Mouse (Mus musculus): ENCODE data around the gene Sostdc1.
A peak's percentile ranks its signal among the peaks of the same experiment; 100 is the strongest.

Gene Sostdc1

GRCm38 (mm10) chr12:36313916-36314315, at the start of gene Sostdc1:
Gene Sostdc1, plus strand, starts transcription at chr12:36314139.
- DNase-seq (ENCODE audit: low spot score): no peak

GRCm38 (mm10) chr12:36267670-36268246, 46.2 kb upstream of the Sostdc1 start:
- DNase-seq (ENCODE audit: low spot score): no peak

GRCm38 (mm10) chr12:36274823-36275222, 39.1 kb upstream of the Sostdc1 start:
- no peak for DNase-seq (ENCODE audit: low spot score)

GRCm38 (mm10) chr12:36289634-36290033, 24.3 kb upstream of the Sostdc1 start:
- no peak for DNase-seq (ENCODE audit: low spot score)

GRCm38 (mm10) chr12:36290465-36290864, 23.5 kb upstream of the Sostdc1 start:
- no peak for DNase-seq (ENCODE audit: low spot score)

- no peak for DNase-seq (ENCODE audit: low spot score)
Observed at GRCm38 (mm10) chr12:36291346-36291745, 22.6 kb upstream of the Sostdc1 start.

GRCm38 (mm10) chr12:36302326-36302725, 11.6 kb upstream of the Sostdc1 start:
- DNase-seq (ENCODE audit: low spot score): no peak

- no peak for DNase-seq (ENCODE audit: low spot score)
Observed at GRCm38 (mm10) chr12:36302905-36303642, 10.9 kb upstream of the Sostdc1 start.

GRCm38 (mm10) chr12:36308737-36309420, 5.1 kb upstream of the Sostdc1 start:
- DNase-seq (ENCODE audit: low spot score): peak; percentile 21

- no peak for DNase-seq (ENCODE audit: low spot score)
Observed at GRCm38 (mm10) chr12:36313015-36313414, 924 bp upstream of the Sostdc1 start.

GRCm38 (mm10) chr12:36314446-36314845, 507 bp downstream of the Sostdc1 start:
- no peak for DNase-seq (ENCODE audit: low spot score)

- DNase-seq (ENCODE audit: low spot score): no peak
Observed at GRCm38 (mm10) chr12:36315527-36315926, 1.6 kb downstream of the Sostdc1 start.

- DNase-seq (ENCODE audit: low spot score): no peak
Observed at GRCm38 (mm10) chr12:36316056-36316455, 2.1 kb downstream of the Sostdc1 start.

- DNase-seq (ENCODE audit: low spot score): no peak
Observed at GRCm38 (mm10) chr12:36317036-36317819, 3.3 kb downstream of the Sostdc1 start.

GRCm38 (mm10) chr12:36317820-36318135, 3.8 kb downstream of the Sostdc1 start:
- no peak for DNase-seq (ENCODE audit: low spot score)

- DNase-seq (ENCODE audit: low spot score): no peak
Observed at GRCm38 (mm10) chr12:36326101-36326521, 12.2 kb downstream of the Sostdc1 start.

GRCm38 (mm10) chr12:36332676-36333075, 18.7 kb downstream of the Sostdc1 start:
- DNase-seq (ENCODE audit: low spot score): no peak

- DNase-seq (ENCODE audit: low spot score): no peak
Observed at GRCm38 (mm10) chr12:36333837-36334281, 19.9 kb downstream of the Sostdc1 start.

GRCm38 (mm10) chr12:36344131-36344530, 30.2 kb downstream of the Sostdc1 start:
- DNase-seq (ENCODE audit: low spot score): no peak

GRCm38 (mm10) chr12:36360064-36360463, 46.1 kb downstream of the Sostdc1 start:
- no peak for DNase-seq (ENCODE audit: low spot score)

GRCm38 (mm10) chr12:36360693-36361092, 46.8 kb downstream of the Sostdc1 start:
- no peak for DNase-seq (ENCODE audit: low spot score)

- DNase-seq (ENCODE audit: low spot score): no peak
Observed at GRCm38 (mm10) chr12:36364013-36364412, 50.1 kb downstream of the Sostdc1 start.

All from adipocyte (in vitro differentiated cells).